Comparison of ENCODE assay signal across 10 mouse cellular contexts in genomic region chr8:117278234-117278633, GRCm38 (mm10). TPM values are rescaled to one million over a fixed set of nuclear protein-coding genes. Genes with fewer than 3 reads are reported as not detected.
DNase-seq lines count a peak whose midpoint lies in the region; ATAC-seq and TF ChIP-seq lines count a peak whose summit lies in the region.
"Had no signal": no experiment of that assay in that cellular context is flagged by ENCODE, and none has a peak within 500 bp of the region (broad histone marks: within the 10 kb centered on the region; RNA-seq: fewer than 3 reads in every experiment).

No protein-coding gene starts in this region.

- 53% methylated on average over 10 of the region's 10 CpGs for WGBS in liver, embryonic 11.5 days
- 75% methylated on average over 10 of the region's 10 CpGs for WGBS in forebrain, embryonic 16.5 days
- 20% methylated on average over 10 of the region's 10 CpGs for WGBS in liver, embryonic 15.5 days (ENCODE audit: insufficient replicate concordance)
- WGBS in neural tube, embryonic 15.5 days: 70% methylated on average over 10 of the region's 10 CpGs
- 84% methylated on average over 10 of the region's 10 CpGs for WGBS in lung, postnatal 0 days

- no peak for TF ChIP-seq EP300 in lung, postnatal 0 days (IDR thresholded peaks at IDR 0.05)

- no peak for TF ChIP-seq CTCF in lung, postnatal 0 days (IDR thresholded peaks at IDR 0.05)

- H3K27me3 ChIP-seq in liver, embryonic 11.5 days (replicated peaks; ENCODE audit: control insufficient read depth, insufficient read depth, low read length): no peaks in the 10 kb centered on the region
- no peaks in the 10 kb centered on the region for H3K27me3 ChIP-seq in forebrain, embryonic 16.5 days (replicated peaks; ENCODE audit: control insufficient read depth, insufficient read depth, low read length)
- no peaks in the 10 kb centered on the region for H3K27me3 ChIP-seq in liver, embryonic 15.5 days
- no peaks in the 10 kb centered on the region for H3K27me3 ChIP-seq in neural tube, embryonic 15.5 days (replicated peaks)
- no peaks in the 10 kb centered on the region for H3K27me3 ChIP-seq in lung, postnatal 0 days (replicated peaks; ENCODE audit: insufficient read depth, low read length)

- H3K9me3 ChIP-seq in liver, embryonic 11.5 days (ENCODE audit: control insufficient read depth, low read length): no peaks in the 10 kb centered on the region
- no peaks in the 10 kb centered on the region for H3K9me3 ChIP-seq in forebrain, embryonic 16.5 days (ENCODE audit: control insufficient read depth, low read length)
- no peaks in the 10 kb centered on the region for H3K9me3 ChIP-seq in liver, embryonic 15.5 days (replicated peaks)
- no peaks in the 10 kb centered on the region for H3K9me3 ChIP-seq in neural tube, embryonic 15.5 days (replicated peaks)
- H3K9me3 ChIP-seq in lung, postnatal 0 days (ENCODE audit: low read length): no peaks in the 10 kb centered on the region

- H3K9ac ChIP-seq in liver, embryonic 11.5 days (ENCODE audit: low read depth, low read length): 0 out of 2 replicates have a peak overlapping the region, but pooled peaks have one; percentile 20
- H3K9ac ChIP-seq in forebrain, embryonic 16.5 days (replicated peaks; ENCODE audit: low read depth, low read length): no peak overlapping the region; the same call in 1 of the 2 replicates
- no peak overlapping the region for H3K9ac ChIP-seq in liver, embryonic 15.5 days
- H3K9ac ChIP-seq in neural tube, embryonic 15.5 days (replicated peaks): no peak overlapping the region
- H3K9ac ChIP-seq in lung, postnatal 0 days (replicated peaks; ENCODE audit: low read depth): no peak overlapping the region
- H3K9ac ChIP-seq: lung, embryonic 14.5 days had no signal

- H3K27ac ChIP-seq in liver, embryonic 11.5 days (ENCODE audit: low read depth, low read length): peak overlapping the region; percentile 55
- H3K27ac ChIP-seq in forebrain, embryonic 16.5 days (ENCODE audit: low read length): peak overlapping the region; percentile 64
- H3K27ac ChIP-seq in liver, embryonic 15.5 days (replicated peaks): peak overlapping the region; percentile 65
- peak overlapping the region; percentile 78 for H3K27ac ChIP-seq in neural tube, embryonic 15.5 days (replicated peaks)
- H3K27ac ChIP-seq in lung, postnatal 0 days (ENCODE audit: low read length): no peak overlapping the region

- H3K4me2 ChIP-seq in liver, embryonic 11.5 days: peak overlapping the region; percentile 39
- peak overlapping the region; percentile 15 for H3K4me2 ChIP-seq in forebrain, embryonic 16.5 days (ENCODE audit: low read length)
- H3K4me2 ChIP-seq in liver, embryonic 15.5 days: peak overlapping the region; percentile 42
- H3K4me2 ChIP-seq in neural tube, embryonic 15.5 days: peak overlapping the region; percentile 39
- no peak overlapping the region for H3K4me2 ChIP-seq in lung, postnatal 0 days (replicated peaks; ENCODE audit: low read depth, low read length)
- H3K4me2 ChIP-seq: lung, embryonic 14.5 days had no signal

- H3K4me3 ChIP-seq in liver, embryonic 11.5 days (ENCODE audit: low read depth, low read length): 0 out of 2 replicates have a peak overlapping the region, but pooled peaks have one; percentile 7
- H3K4me3 ChIP-seq in forebrain, embryonic 16.5 days (replicated peaks; ENCODE audit: low read length): no peak overlapping the region
- H3K4me3 ChIP-seq in liver, embryonic 15.5 days (replicated peaks): peak overlapping the region; percentile 12
- no peak overlapping the region for H3K4me3 ChIP-seq in neural tube, embryonic 15.5 days (replicated peaks)
- no peak overlapping the region for H3K4me3 ChIP-seq in lung, postnatal 0 days (ENCODE audit: low read depth, low read length)

- ATAC-seq in liver, embryonic 11.5 days (replicated peaks; ENCODE audit: low FRiP score): peak; percentile 69
- ATAC-seq in forebrain, embryonic 16.5 days: no peak; the same call in 1 of the 2 replicates
- ATAC-seq in liver, embryonic 15.5 days (ENCODE audit: insufficient read depth): peak; percentile 43; the same call in 1 of the 2 replicates
- ATAC-seq in neural tube, embryonic 15.5 days (ENCODE audit: low FRiP score): no peak
- ATAC-seq in lung, postnatal 0 days: no peak

- DNase-seq in liver, embryonic 11.5 days (ENCODE audit: low spot score): no peak
- no peak for DNase-seq in liver
- DNase-seq in cerebellum, postnatal 4 days (ENCODE audit: low spot score in 2 of 2): no peak
- no peak for DNase-seq in urinary bladder, adult 18-20 months (ENCODE audit: low spot score in 2 of 2)
- DNase-seq in lung, postnatal 0 days (ENCODE audit: low spot score): no peak
- DNase-seq: lung, embryonic 14.5 days; right cerebral cortex, postnatal 25 days had no signal

- peaks cover 2% of the 10 kb centered on the region; the same call in 1 of the 2 replicates for H3K36me3 ChIP-seq in liver, embryonic 11.5 days (ENCODE audit: control insufficient read depth, insufficient read depth, low read length)
- no peaks in the 10 kb centered on the region for H3K36me3 ChIP-seq in forebrain, embryonic 16.5 days (ENCODE audit: control insufficient read depth, insufficient read depth)
- H3K36me3 ChIP-seq in liver, embryonic 15.5 days (replicated peaks): 0 out of 2 replicates have a peak, but pooled peaks cover 10% of the 10 kb centered on the region
- peaks cover 5% of the 10 kb centered on the region for H3K36me3 ChIP-seq in neural tube, embryonic 15.5 days
- H3K36me3 ChIP-seq in lung, postnatal 0 days (ENCODE audit: insufficient read depth, low read length): no peaks in the 10 kb centered on the region

- peaks cover 59% of the 10 kb centered on the region for H3K4me1 ChIP-seq in liver, embryonic 11.5 days (replicated peaks; ENCODE audit: control insufficient read depth, insufficient read depth, low read length)
- H3K4me1 ChIP-seq in forebrain, embryonic 16.5 days (replicated peaks; ENCODE audit: control insufficient read depth, insufficient read depth, low read length): peaks cover 29% of the 10 kb centered on the region
- peaks cover 82% of the 10 kb centered on the region for H3K4me1 ChIP-seq in liver, embryonic 15.5 days (replicated peaks)
- H3K4me1 ChIP-seq in neural tube, embryonic 15.5 days: peaks cover 55% of the 10 kb centered on the region
- peaks cover 19% of the 10 kb centered on the region; the same call in 1 of the 2 replicates for H3K4me1 ChIP-seq in lung, postnatal 0 days (ENCODE audit: insufficient read depth, low read depth, low read length)

RNA-seq across cellular contexts. Expression of gene Cmip, which starts 21.4 kb away (rescaled TPM):
- polyA plus RNA-seq in liver, embryonic 11.5 days (2014; fragmentation: Nextera tagmentation; extraction: Ambion mirVana): 14.3 and 17.1 TPM in 2 replicates
- 80.1 and 98.1 TPM in 2 replicates for polyA plus RNA-seq in forebrain, embryonic 16.5 days (2015; fragmentation: Nextera tagmentation; extraction: Ambion mirVana)
- 11.5 and 15.7 TPM in 2 replicates for polyA plus RNA-seq in liver, embryonic 15.5 days (2015; fragmentation: Nextera tagmentation; extraction: Ambion mirVana)
- polyA plus RNA-seq in neural tube, embryonic 15.5 days (2015; fragmentation: Nextera tagmentation; extraction: Ambion mirVana): 135 and 193 TPM in 2 replicates
- polyA plus RNA-seq in lung, postnatal 0 days (2015; fragmentation: Nextera tagmentation; extraction: Ambion mirVana): 27.6 and 29.6 TPM in 2 replicates

Comparison
In these comparisons a context has a peak if more than half of its experiments do, and no peak if none do; other contexts are left out.
1. ATAC-seq: peak in liver, embryonic 11.5 days (single experiment) and liver, embryonic 15.5 days (single experiment); none in forebrain, embryonic 16.5 days (single experiment), neural tube, embryonic 15.5 days (single experiment) and lung, postnatal 0 days (single experiment).
2. H3K4me3 ChIP-seq: peak in liver, embryonic 11.5 days (single experiment) and liver, embryonic 15.5 days (single experiment); none in forebrain, embryonic 16.5 days (single experiment), neural tube, embryonic 15.5 days (single experiment) and lung, postnatal 0 days (single experiment).